Mouse (Mus musculus): ENCODE measurements around the gene Fam229a. TPM values are rescaled to one million over a fixed set of nuclear protein-coding genes. Genes with fewer than 3 reads are reported as not detected.

Gene Fam229a
- polyA plus RNA-seq, 1 experiment: 945 TPM

- no peak overlapping the region for H3K4me3 ChIP-seq (ENCODE audit: control insufficient read depth, low read depth, low read length)
These were observed 19.9 kb downstream of the Fam229a start for GRCm38 (mm10) chr4:129510723-129511412.

GRCm38 (mm10) chr4:129511413-129512096 is 20.6 kb downstream of the Fam229a start:
- H3K4me1 ChIP-seq (ENCODE audit: control insufficient read depth, insufficient read depth, low read length): peaks cover 17% of the 10 kb centered on the region
- no peak overlapping the region for H3K4me3 ChIP-seq (ENCODE audit: control insufficient read depth, low read depth, low read length)

More at GRCm38 (mm10) chr4:129510723-129511412, 19.9 kb downstream of the Fam229a start:
- Histone ChIP-seq H3K4me1 (ENCODE audit: control insufficient read depth, insufficient read depth, low read length) (peaks cover 17% of the 10 kb centered on the region), H3K27me3 (ENCODE audit: control insufficient read depth, insufficient read depth, low read length) (no peaks in the 10 kb centered on the region), H3K36me3 (ENCODE audit: control insufficient read depth, insufficient read depth, low read length) (no peaks in the 10 kb centered on the region), H3K27ac (ENCODE audit: control insufficient read depth, insufficient read depth, low read depth, low read length) (peak overlapping the region; percentile 55; the same call in 1 of the 2 replicates)
- TF ChIP-seq POLR2A (IDR thresholded peaks at IDR 0.05; ENCODE audit: control insufficient read depth, low read depth, low read length) (no peak), CTCF (IDR thresholded peaks at IDR 0.05; ENCODE audit: control insufficient read depth, insufficient read depth, insufficient replicate concordance, low read depth, low read length) (no peak)

DNA sequence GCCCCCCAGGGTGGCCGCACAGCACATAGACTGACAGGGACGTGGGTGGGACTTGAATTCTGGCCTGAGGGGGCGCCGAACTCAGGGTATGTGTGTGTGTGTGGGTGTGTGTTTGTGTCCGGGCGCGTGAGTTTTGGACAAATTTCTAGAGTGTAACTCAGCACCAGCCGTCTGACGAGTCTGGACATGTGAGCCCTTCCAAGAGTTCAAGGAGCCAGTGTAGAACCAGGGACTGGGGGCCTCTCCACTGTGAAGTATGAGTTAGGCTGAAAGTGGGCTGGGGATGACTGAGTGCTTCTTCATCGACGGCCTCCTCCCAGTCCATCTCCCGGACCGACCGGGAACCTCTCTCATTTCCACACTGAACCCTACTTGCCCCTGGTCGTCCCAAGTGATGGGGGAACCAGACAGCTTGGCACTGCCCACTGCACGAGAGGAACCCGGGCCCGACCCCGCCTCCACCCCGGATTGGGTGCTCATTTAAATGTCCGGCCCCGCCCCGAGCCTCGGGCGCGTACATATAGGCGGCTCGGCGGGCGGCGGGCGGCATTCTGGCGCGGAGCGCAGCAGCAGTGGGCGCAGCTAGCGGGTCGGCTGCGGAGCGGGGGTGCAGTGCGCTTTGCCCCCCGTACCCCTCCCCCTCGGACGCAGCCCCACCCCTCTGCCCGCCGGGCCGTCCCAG is 22.2 kb downstream of the Fam229a start, which contains the start of gene Marcksl1:
Marcksl1 (plus strand) TSS at position 496 of the 682 bp plus-strand sequence.
- Histone ChIP-seq H3K4me3 (ENCODE audit: control insufficient read depth, low read depth, low read length) (peak within 1 kb of the TSS; percentile 85), H3K4me1 (ENCODE audit: control insufficient read depth, insufficient read depth, low read length) (peaks cover 13% of the 10 kb centered on the region), H3K27ac (ENCODE audit: control insufficient read depth, insufficient read depth, low read depth, low read length) (peak within 1 kb of the TSS; percentile 10; the same call in 1 of the 2 replicates), H3K27me3 (ENCODE audit: control insufficient read depth, insufficient read depth, low read length) (no peaks in the 10 kb centered on the region), H3K36me3 (ENCODE audit: control insufficient read depth, insufficient read depth, low read length) (peaks cover 5% of the 10 kb centered on the region)
- TF ChIP-seq CTCF (IDR thresholded peaks at IDR 0.05; ENCODE audit: control insufficient read depth, insufficient read depth, insufficient replicate concordance, low read depth, low read length) (no peak), POLR2A (IDR thresholded peaks at IDR 0.05; ENCODE audit: control insufficient read depth, low read depth, low read length) (peak; percentile 86)

More at GRCm38 (mm10) chr4:129511413-129512096, 20.6 kb downstream of the Fam229a start:
- H3K27ac ChIP-seq (ENCODE audit: control insufficient read depth, insufficient read depth, low read depth, low read length): no peak overlapping the region
- no peaks in the 10 kb centered on the region for H3K36me3 ChIP-seq (ENCODE audit: control insufficient read depth, insufficient read depth, low read length)
- TF ChIP-seq CTCF (IDR thresholded peaks at IDR 0.05; ENCODE audit: control insufficient read depth, insufficient read depth, insufficient replicate concordance, low read depth, low read length): no peak
- TF ChIP-seq POLR2A (IDR thresholded peaks at IDR 0.05; ENCODE audit: control insufficient read depth, low read depth, low read length): no peak
- no peaks in the 10 kb centered on the region for H3K27me3 ChIP-seq (ENCODE audit: control insufficient read depth, insufficient read depth, low read length)

- H3K36me3 ChIP-seq (ENCODE audit: control insufficient read depth, insufficient read depth, low read length): peaks cover 5% of the 10 kb centered on the region
- peak overlapping the region; percentile 85 for H3K4me3 ChIP-seq (ENCODE audit: control insufficient read depth, low read depth, low read length)
- no peaks in the 10 kb centered on the region for H3K27me3 ChIP-seq (ENCODE audit: control insufficient read depth, insufficient read depth, low read length)
- H3K27ac ChIP-seq (ENCODE audit: control insufficient read depth, insufficient read depth, low read depth, low read length): no peak overlapping the region
- TF ChIP-seq POLR2A (IDR thresholded peaks at IDR 0.05; ENCODE audit: control insufficient read depth, low read depth, low read length) (no peak), CTCF (IDR thresholded peaks at IDR 0.05; ENCODE audit: control insufficient read depth, insufficient read depth, insufficient replicate concordance, low read depth, low read length) (no peak)
- peaks cover 10% of the 10 kb centered on the region for H3K4me1 ChIP-seq (ENCODE audit: control insufficient read depth, insufficient read depth, low read length)
These were observed 22.9 kb downstream of the Fam229a start for GRCm38 (mm10) chr4:129513891-129514290.

- peaks cover 5% of the 10 kb centered on the region for H3K36me3 ChIP-seq (ENCODE audit: control insufficient read depth, insufficient read depth, low read length)
These were observed 23.4 kb downstream of the Fam229a start for GRCm38 (mm10) chr4:129514300-129514898.

GRCm38 (mm10) chr4:129516925-129517324 is 25.9 kb downstream of the Fam229a start:
- Histone ChIP-seq H3K4me3 (ENCODE audit: control insufficient read depth, low read depth, low read length) (no peak overlapping the region), H3K4me1 (ENCODE audit: control insufficient read depth, insufficient read depth, low read length) (peaks cover 10% of the 10 kb centered on the region), H3K27me3 (ENCODE audit: control insufficient read depth, insufficient read depth, low read length) (no peaks in the 10 kb centered on the region), H3K27ac (ENCODE audit: control insufficient read depth, insufficient read depth, low read depth, low read length) (no peak overlapping the region), H3K36me3 (ENCODE audit: control insufficient read depth, insufficient read depth, low read length) (peaks cover 5% of the 10 kb centered on the region)
- TF ChIP-seq CTCF (IDR thresholded peaks at IDR 0.05; ENCODE audit: control insufficient read depth, insufficient read depth, insufficient replicate concordance, low read depth, low read length) (no peak), POLR2A (IDR thresholded peaks at IDR 0.05; ENCODE audit: control insufficient read depth, low read depth, low read length) (no peak)

More at GRCm38 (mm10) chr4:129514300-129514898, 23.4 kb downstream of the Fam229a start:
- no peak overlapping the region for H3K27ac ChIP-seq (ENCODE audit: control insufficient read depth, insufficient read depth, low read depth, low read length)
- H3K4me3 ChIP-seq (ENCODE audit: control insufficient read depth, low read depth, low read length): peak overlapping the region; percentile 85
- no peak for TF ChIP-seq POLR2A (IDR thresholded peaks at IDR 0.05; ENCODE audit: control insufficient read depth, low read depth, low read length)
- peak; percentile 66; the same call in 1 of the 2 replicates for TF ChIP-seq CTCF (IDR thresholded peaks at IDR 0.05; ENCODE audit: control insufficient read depth, insufficient read depth, insufficient replicate concordance, low read depth, low read length)
- no peaks in the 10 kb centered on the region for H3K27me3 ChIP-seq (ENCODE audit: control insufficient read depth, insufficient read depth, low read length)
- peaks cover 10% of the 10 kb centered on the region for H3K4me1 ChIP-seq (ENCODE audit: control insufficient read depth, insufficient read depth, low read length)

All from testis, adult 2 months (tissue).